Mouse (Mus musculus) left cerebral cortex, postnatal 4 days (tissue): ENCODE data around the gene Hnrnpab. TPM values are rescaled to one million over a fixed set of nuclear protein-coding genes. Genes with fewer than 3 reads are reported as not detected.

Source experiments
- DNase-seq: peaks from one replicate; pipeline ENCODE4 v3.0.0-alpha.2; 2022
- intact Hi-C: fragments of 180-260 bp; cut with DNase I; formaldehyde crosslinking; loops from one replicate; pipeline ENCODE4 v1.15.1; 2025
- total RNA-seq, 2 experiments: library from RNA; stranded (reverse); gene quantifications; 2 replicates each; pipeline ENCODE4 v1.2.3; 2021

Gene Hnrnpab
- total RNA-seq, 2 experiments from 2014 or later = 339 to 358 TPM

- intact Hi-C loops = no loop called here
- peak; percentile 82 for DNase-seq
These were observed 23.9 kb downstream of the Hnrnpab start for GRCm38 (mm10) chr11:51582713-51583112.

- intact Hi-C loops = no loop called here
- no peak for DNase-seq
These were observed 27.6 kb downstream of the Hnrnpab start for GRCm38 (mm10) chr11:51579024-51579423.

- DNase-seq = no peak
- intact Hi-C loops = no loop called here
These were observed 29.1 kb downstream of the Hnrnpab start for GRCm38 (mm10) chr11:51577587-51577986.

- peak; percentile 67 for DNase-seq
- intact Hi-C loops = no loop called here
These were observed 30.2 kb downstream of the Hnrnpab start for GRCm38 (mm10) chr11:51576454-51576853.

- intact Hi-C loops = no loop called here
- no peak for DNase-seq
These were observed 37.8 kb downstream of the Hnrnpab start for GRCm38 (mm10) chr11:51568801-51569200.

- intact Hi-C loops = no loop called here
- no peak for DNase-seq
These were observed 40.7 kb downstream of the Hnrnpab start for GRCm38 (mm10) chr11:51565951-51566350.

GRCm38 (mm10) chr11:51565062-51565461, 41.6 kb downstream of the Hnrnpab start:
- intact Hi-C loops = no loop called here
- DNase-seq = no peak

- no peak for DNase-seq
- intact Hi-C loops = no loop called here
These were observed 43.4 kb downstream of the Hnrnpab start for GRCm38 (mm10) chr11:51563276-51563675.

GRCm38 (mm10) chr11:51555066-51555465, 51.6 kb downstream of the Hnrnpab start:
- intact Hi-C loops = no loop called here
- no peak for DNase-seq

- intact Hi-C loops = no loop called here
These were observed 52.1 kb downstream of the Hnrnpab start for GRCm38 (mm10) chr11:51554590-51554989.

GRCm38 (mm10) chr11:51552091-51552490, 54.6 kb downstream of the Hnrnpab start:
- intact Hi-C loops = no loop called here
- no peak for DNase-seq

More at GRCm38 (mm10) chr11:51554590-51554989, 52.1 kb downstream of the Hnrnpab start:
- no peak for DNase-seq

GRCm38 (mm10) chr11:51551253-51551652, 55.4 kb downstream of the Hnrnpab start:
- intact Hi-C loops = no loop called here

More at GRCm38 (mm10) chr11:51551253-51551652, 55.4 kb downstream of the Hnrnpab start:
- DNase-seq = no peak

Other genes starting within 250 kb of the Hnrnpab start
- 1 to 10 TPM; 7.6 to 8.1 TPM for gene Phykpl, start 22.1 kb downstream of the Hnrnpab start, total RNA-seq
- gene Nhp2, start 12.9 kb upstream of the Hnrnpab start, total RNA-seq = 10 to 100 TPM; 60.2 to 60.4 TPM
- gene Rmnd5b, start 29.0 kb upstream of the Hnrnpab start, total RNA-seq = 10 to 100 TPM; 41.4 to 47.5 TPM
- gene N4bp3, start 44.0 kb upstream of the Hnrnpab start, total RNA-seq = 10 to 100 TPM; 15.1 to 16.0 TPM
- 1 to 10 TPM; 1.1 to 1.2 TPM for gene D930048N14Rik, start 44.1 kb upstream of the Hnrnpab start, total RNA-seq
- gene 0610009B22Rik, start 82.0 kb upstream of the Hnrnpab start, total RNA-seq = 10 to 100 TPM; 25.8 to 27.1 TPM
- 10 to 100 TPM; 28.6 to 32.2 TPM for gene Sec24a, start 156.8 kb upstream of the Hnrnpab start, total RNA-seq
- gene Sar1b, start 156.8 kb upstream of the Hnrnpab start, total RNA-seq = 10 to 100 TPM; 74.6 to 84.8 TPM